Mouse (Mus musculus) cerebellum, postnatal 10 days (tissue): ENCODE data around the gene Comtd1.

ENCODE experiments used
- DNase-seq, 2 experiments: peaks; one replicate each; pipeline ENCODE4 v3.0.0; 2021; ENCODE audit warnings: mixed read lengths in 2 of 2

The Comtd1 gene

GRCm38 (mm10) chr14:21802543-21803206 is 46.1 kb downstream of the Comtd1 start:
- DNase-seq: peak; percentile 61 to 78

DNA sequence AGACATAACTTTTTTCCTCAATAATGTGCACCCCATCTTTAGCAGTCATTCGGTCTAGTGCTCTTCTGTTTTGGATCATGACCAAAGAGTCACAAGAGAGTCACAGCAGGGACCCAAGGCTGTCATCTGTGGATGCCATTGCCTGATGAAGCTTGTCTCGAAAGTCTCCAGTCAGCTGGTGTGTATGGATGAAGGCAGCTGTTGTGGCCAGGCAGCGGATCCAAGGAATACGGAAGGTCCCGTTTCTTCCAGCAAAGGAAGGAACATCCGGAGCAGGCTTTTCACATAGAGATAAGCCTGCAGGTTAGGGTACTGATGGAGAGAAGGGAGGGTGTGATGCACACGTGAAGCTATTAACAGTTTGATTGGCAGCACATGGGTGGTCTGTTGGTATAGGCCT is 47.2 kb downstream of the Comtd1 start:
- DNase-seq: peak; percentile 34 to 40

DNA sequence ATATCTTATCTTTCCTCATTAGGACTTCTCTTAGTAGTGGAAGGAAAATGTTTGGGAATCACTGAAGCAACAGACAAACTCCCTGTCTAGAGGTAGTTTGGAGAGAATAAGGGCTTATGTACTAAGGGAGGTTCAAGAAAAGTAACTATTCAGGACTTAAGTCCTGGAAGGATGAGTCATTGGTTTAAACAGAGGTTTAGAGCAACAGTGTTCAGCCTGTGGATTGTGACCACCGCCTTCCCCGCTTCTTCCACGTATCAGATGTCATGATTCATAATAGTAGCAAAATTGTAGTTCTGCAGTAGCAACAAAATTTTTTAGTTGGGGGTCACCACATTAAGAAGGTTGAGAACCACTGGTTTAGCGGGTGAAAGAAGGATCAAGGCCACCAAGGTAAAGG is 48.1 kb downstream of the Comtd1 start:
- no peak for DNase-seq
